Mouse (Mus musculus): ENCODE measurements around the gene Sipa1l3.

- TF ChIP-seq CTCF (IDR thresholded peaks at IDR 0.05; ENCODE audit: control insufficient read depth, insufficient read depth, insufficient replicate concordance, low read depth, low read length) (no peak), POLR2A (IDR thresholded peaks at IDR 0.05; ENCODE audit: control insufficient read depth, low read depth, low read length) (no peak)
Observed at GRCm38 (mm10) chr7:29340838-29341237, 177.6 kb downstream of the Sipa1l3 start.

Measured in testis, adult 2 months (tissue).